Mouse (Mus musculus): ENCODE measurements at regions not wholly inside any gene's neighbourhood (a gene's known extent, or its start where the extent isn't known, plus 50 kb on each side); places are given as distances from the start of the nearest gene placed in this dataset.

GRCm38 (mm10) chrX:58445624-58446323 lies 423.3 kb downstream of the Zic3 start:
- no peak overlapping the region for H3K27ac ChIP-seq
- H3K27me3 ChIP-seq (ENCODE audit: control insufficient read depth, insufficient read depth, low read length): no peaks in the 10 kb centered on the region
- H3K9ac ChIP-seq: no peak overlapping the region
- H3K4me2 ChIP-seq (replicated peaks): no peak overlapping the region
- ATAC-seq (ENCODE audit: low FRiP score): peak; percentile 43; the same call in 1 of the 2 replicates
- H3K4me1 ChIP-seq (replicated peaks; ENCODE audit: control insufficient read depth, insufficient read depth, low read length): no peaks in the 10 kb centered on the region
- WGBS: 40% methylated on average over 4 of the region's 4 CpGs
- DNase-seq (ENCODE audit: low spot score): peak; percentile 24
- no peaks in the 10 kb centered on the region for H3K9me3 ChIP-seq (ENCODE audit: control insufficient read depth, low read length)
- no peaks in the 10 kb centered on the region for H3K36me3 ChIP-seq (replicated peaks; ENCODE audit: control insufficient read depth, insufficient read depth)
- no peak overlapping the region for H3K4me3 ChIP-seq (replicated peaks; ENCODE audit: low read length)

GRCm38 (mm10) chrX:58447605-58448004 lies 425.1 kb downstream of the Zic3 start:
- H3K9me3 ChIP-seq (ENCODE audit: control insufficient read depth, low read length): no peaks in the 10 kb centered on the region
- 70% methylated on average over 6 of the region's 6 CpGs for WGBS

GRCm38 (mm10) chrX:58469683-58470082 lies 439.5 kb upstream of the 4930550L24Rik start:
- no peak overlapping the region for H3K9ac ChIP-seq
- H3K4me1 ChIP-seq (replicated peaks; ENCODE audit: control insufficient read depth, insufficient read depth, low read length): no peaks in the 10 kb centered on the region
- no peaks in the 10 kb centered on the region for H3K9me3 ChIP-seq (ENCODE audit: control insufficient read depth, low read length)
- H3K36me3 ChIP-seq (replicated peaks; ENCODE audit: control insufficient read depth, insufficient read depth): no peaks in the 10 kb centered on the region
- H3K27me3 ChIP-seq (ENCODE audit: control insufficient read depth, insufficient read depth, low read length): no peaks in the 10 kb centered on the region
- 0 out of 2 replicates have a peak overlapping the region, but pooled peaks have one; percentile 32 for H3K27ac ChIP-seq
- H3K4me3 ChIP-seq (replicated peaks; ENCODE audit: low read length): no peak overlapping the region
- ATAC-seq (ENCODE audit: low FRiP score): no peak; the same call in 1 of the 2 replicates
- peak; percentile 26 for DNase-seq (ENCODE audit: low spot score)
- no peak overlapping the region for H3K4me2 ChIP-seq (replicated peaks)
- 54% methylated on average over 6 of the region's 6 CpGs for WGBS

More at GRCm38 (mm10) chrX:58447605-58448004, 425.1 kb downstream of the Zic3 start:
- H3K9ac ChIP-seq: no peak overlapping the region
- no peaks in the 10 kb centered on the region for H3K27me3 ChIP-seq (ENCODE audit: control insufficient read depth, insufficient read depth, low read length)
- no peak for DNase-seq (ENCODE audit: low spot score)
- ATAC-seq (ENCODE audit: low FRiP score): no peak
- H3K4me1 ChIP-seq (replicated peaks; ENCODE audit: control insufficient read depth, insufficient read depth, low read length): no peaks in the 10 kb centered on the region
- H3K4me3 ChIP-seq (replicated peaks; ENCODE audit: low read length): no peak overlapping the region
- H3K27ac ChIP-seq: no peak overlapping the region
- H3K4me2 ChIP-seq (replicated peaks): no peak overlapping the region
- H3K36me3 ChIP-seq (replicated peaks; ENCODE audit: control insufficient read depth, insufficient read depth): no peaks in the 10 kb centered on the region

GRCm38 (mm10) chrX:58470986-58471385 lies 438.2 kb upstream of the 4930550L24Rik start:
- H3K9ac ChIP-seq: no peak overlapping the region
- no peaks in the 10 kb centered on the region for H3K9me3 ChIP-seq (ENCODE audit: control insufficient read depth, low read length)
- H3K4me2 ChIP-seq (replicated peaks): no peak overlapping the region
- H3K4me3 ChIP-seq (replicated peaks; ENCODE audit: low read length): no peak overlapping the region
- DNase-seq (ENCODE audit: low spot score) (no peak), ATAC-seq (ENCODE audit: low FRiP score) (no peak)
- no peaks in the 10 kb centered on the region for H3K36me3 ChIP-seq (replicated peaks; ENCODE audit: control insufficient read depth, insufficient read depth)
- H3K27me3 ChIP-seq (ENCODE audit: control insufficient read depth, insufficient read depth, low read length): no peaks in the 10 kb centered on the region
- 70% methylated on average over 1 of the region's 1 CpGs for WGBS
- H3K27ac ChIP-seq: no peak overlapping the region
- no peaks in the 10 kb centered on the region for H3K4me1 ChIP-seq (replicated peaks; ENCODE audit: control insufficient read depth, insufficient read depth, low read length)

- no peaks in the 10 kb centered on the region for H3K27me3 ChIP-seq (ENCODE audit: control insufficient read depth, insufficient read depth, low read length)
- no peak overlapping the region for H3K27ac ChIP-seq
- no peaks in the 10 kb centered on the region for H3K4me1 ChIP-seq (replicated peaks; ENCODE audit: control insufficient read depth, insufficient read depth, low read length)
- peak; percentile 77 for DNase-seq (ENCODE audit: low spot score)
- no peak overlapping the region for H3K4me3 ChIP-seq (replicated peaks; ENCODE audit: low read length)
- H3K36me3 ChIP-seq (replicated peaks; ENCODE audit: control insufficient read depth, insufficient read depth): no peaks in the 10 kb centered on the region
- no peak overlapping the region for H3K4me2 ChIP-seq (replicated peaks)
- no peaks in the 10 kb centered on the region for H3K9me3 ChIP-seq (ENCODE audit: control insufficient read depth, low read length)
- 8% methylated on average over 2 of the region's 2 CpGs for WGBS
- ATAC-seq (ENCODE audit: low FRiP score): no peak
- no peak overlapping the region for H3K9ac ChIP-seq
These were observed 418.3 kb upstream of the 4930550L24Rik start for GRCm38 (mm10) chrX:58490861-58491260.

GRCm38 (mm10) chrX:58503573-58503972 lies 405.6 kb upstream of the 4930550L24Rik start:
- ATAC-seq (ENCODE audit: low FRiP score): no peak; the same call in 1 of the 2 replicates
- 50% methylated on average over 1 of the region's 1 CpGs for WGBS
- H3K27ac ChIP-seq: no peak overlapping the region
- H3K4me1 ChIP-seq (replicated peaks; ENCODE audit: control insufficient read depth, insufficient read depth, low read length): no peaks in the 10 kb centered on the region
- no peak overlapping the region for H3K4me3 ChIP-seq (replicated peaks; ENCODE audit: low read length)
- H3K4me2 ChIP-seq (replicated peaks): no peak overlapping the region
- no peak overlapping the region for H3K9ac ChIP-seq
- DNase-seq (ENCODE audit: low spot score): peak; percentile 28
- no peaks in the 10 kb centered on the region for H3K27me3 ChIP-seq (ENCODE audit: control insufficient read depth, insufficient read depth, low read length)
- no peaks in the 10 kb centered on the region for H3K9me3 ChIP-seq (ENCODE audit: control insufficient read depth, low read length)
- H3K36me3 ChIP-seq (replicated peaks; ENCODE audit: control insufficient read depth, insufficient read depth): no peaks in the 10 kb centered on the region

- no peaks in the 10 kb centered on the region for H3K27me3 ChIP-seq (ENCODE audit: control insufficient read depth, insufficient read depth, low read length)
- H3K9me3 ChIP-seq (ENCODE audit: control insufficient read depth, low read length): no peaks in the 10 kb centered on the region
- H3K36me3 ChIP-seq (replicated peaks; ENCODE audit: control insufficient read depth, insufficient read depth): no peaks in the 10 kb centered on the region
- no peak overlapping the region for H3K4me2 ChIP-seq (replicated peaks)
- no peak overlapping the region for H3K4me3 ChIP-seq (replicated peaks; ENCODE audit: low read length)
- no peak overlapping the region for H3K9ac ChIP-seq
- H3K27ac ChIP-seq: no peak overlapping the region
- ATAC-seq (ENCODE audit: low FRiP score): no peak
- H3K4me1 ChIP-seq (replicated peaks; ENCODE audit: control insufficient read depth, insufficient read depth, low read length): no peaks in the 10 kb centered on the region
- peak; percentile 32 for DNase-seq (ENCODE audit: low spot score)
- 63% methylated on average over 5 of the region's 5 CpGs for WGBS
These were observed 394.2 kb upstream of the 4930550L24Rik start for GRCm38 (mm10) chrX:58514925-58515324.
